Mouse (Mus musculus) urinary bladder, postnatal 36 days (tissue): ENCODE measurements around the gene Sp7.
"Not testable (repeated sequence)": the region's sequence is repeated elsewhere in the genome, so short reads cannot be mapped to it uniquely, and the experiment has no call there.

Source experiments
- DNase-seq, 2 experiments: peaks; one replicate each; pipeline ENCODE4 v3.0.0; 2022; ENCODE audit warnings: low spot score in 2 of 2, mixed read lengths in 1 of 2

Gene Sp7

GRCm38 (mm10) chr15:102346444-102346843 lies 20.5 kb downstream of the Sp7 start:
- no peak for DNase-seq

- no peak for DNase-seq
These were observed 22.5 kb downstream of the Sp7 start for GRCm38 (mm10) chr15:102344490-102344889.

- peak in 1 of 2 experiments; percentile 35 for DNase-seq
These were observed 25.4 kb downstream of the Sp7 start for GRCm38 (mm10) chr15:102341580-102341979.

- DNase-seq: no peak
These were observed 27.4 kb downstream of the Sp7 start for GRCm38 (mm10) chr15:102339612-102340011.

- no peak for DNase-seq
These were observed 30.0 kb downstream of the Sp7 start for GRCm38 (mm10) chr15:102336946-102337345.

- not testable (repeated sequence) for DNase-seq
These were observed 31.1 kb downstream of the Sp7 start for GRCm38 (mm10) chr15:102335925-102336324.

GRCm38 (mm10) chr15:102335254-102335653 lies 31.7 kb downstream of the Sp7 start:
- no peak for DNase-seq

GRCm38 (mm10) chr15:102331610-102332015 lies 35.4 kb downstream of the Sp7 start, which contains the start of gene Myg1:
Myg1 (plus strand) TSS chr15:102331709.
- peak; percentile 74 to 81 for DNase-seq

- DNase-seq: no peak
These were observed 40.1 kb downstream of the Sp7 start for GRCm38 (mm10) chr15:102326892-102327291.

GRCm38 (mm10) chr15:102326022-102326576 lies 40.9 kb downstream of the Sp7 start, which contains the start of gene Pfdn5:
Pfdn5 (plus strand) TSS chr15:102326116.
- peak; percentile 83 to 88 for DNase-seq

- no peak for DNase-seq
These were observed 42.1 kb downstream of the Sp7 start for GRCm38 (mm10) chr15:102324654-102325473.

GRCm38 (mm10) chr15:102316263-102316662 lies 50.7 kb downstream of the Sp7 start:
- peak; percentile 49 to 64 for DNase-seq

GRCm38 (mm10) chr15:102315292-102315691 lies 51.7 kb downstream of the Sp7 start:
- no peak for DNase-seq

- DNase-seq: no peak
These were observed 55.5 kb downstream of the Sp7 start for GRCm38 (mm10) chr15:102311489-102311888.

GRCm38 (mm10) chr15:102310074-102310845 lies 56.7 kb downstream of the Sp7 start:
- peak in 1 of 2 experiments; percentile 66 for DNase-seq

- DNase-seq: no peak
These were observed 58.3 kb downstream of the Sp7 start for GRCm38 (mm10) chr15:102308717-102309116.
